11 mouse cellular contexts compared by ENCODE assay signal in genomic region chr2:28496671-28497070, GRCm38 (mm10). TPM values are rescaled to one million over a fixed set of nuclear protein-coding genes. Genes with fewer than 3 reads are reported as not detected.
A peak's percentile ranks its signal among the peaks of the same experiment; 100 is the strongest.
DNase-seq lines count a peak whose midpoint lies in the region; ATAC-seq and TF ChIP-seq lines count a peak whose summit lies in the region.
"Had no signal": no experiment of that assay in that cellular context is flagged by ENCODE, and none has a peak within 500 bp of the region (broad histone marks: within the 10 kb centered on the region; RNA-seq: fewer than 3 reads in every experiment).

Gene Gbgt1 (plus strand): TSS chr2:28496891.

- H3K4me3 ChIP-seq in embryonic facial prominence, embryonic 14.5 days (ENCODE audit: low read depth, low read length) = no peak within 1 kb of the TSS
- H3K4me3 ChIP-seq in embryonic facial prominence, embryonic 10.5 days = no peak within 1 kb of the TSS
- no peak within 1 kb of the TSS for H3K4me3 ChIP-seq in lung, embryonic 14.5 days (ENCODE audit: low read depth, low read length)
- H3K4me3 ChIP-seq in intestine, embryonic 16.5 days (ENCODE audit: low read length) = peak within 1 kb of the TSS; percentile 1; the same call in 1 of the 2 replicates
- H3K4me3 ChIP-seq in small intestine, adult 2 months (ENCODE audit: low read depth, low read length) = peak within 1 kb of the TSS; percentile 54
- H3K4me3 ChIP-seq in forebrain, embryonic 10.5 days = no peak within 1 kb of the TSS
- H3K4me3 ChIP-seq: heart, adult 2 months; hindbrain, embryonic 15.5 days had no signal

- DNase-seq in embryonic facial prominence, embryonic 14.5 days (ENCODE audit: low spot score) = no peak
- DNase-seq in embryonic facial prominence, embryonic 10.5 days (ENCODE audit: low spot score) = no peak
- DNase-seq in lung, embryonic 14.5 days = peak; percentile 22
- no peak for DNase-seq in lung, postnatal 36 days
- no peak for DNase-seq in spleen, adult 18-20 months
- no peak for DNase-seq in forebrain, embryonic 10.5 days (ENCODE audit: extremely low spot score, low spot score)
- DNase-seq: heart, adult 2 months had no signal

- H3K9me3 ChIP-seq in embryonic facial prominence, embryonic 14.5 days (ENCODE audit: control insufficient read depth, low read length) = no peaks in the 10 kb centered on the region
- 0 out of 2 replicates have a peak, but pooled peaks cover 3% of the 10 kb centered on the region for H3K9me3 ChIP-seq in embryonic facial prominence, embryonic 10.5 days
- no peaks in the 10 kb centered on the region for H3K9me3 ChIP-seq in lung, embryonic 14.5 days (ENCODE audit: low read depth, low read length)
- no peaks in the 10 kb centered on the region for H3K9me3 ChIP-seq in intestine, embryonic 16.5 days (ENCODE audit: control insufficient read depth, low read length)
- 0 out of 2 replicates have a peak, but pooled peaks cover 3% of the 10 kb centered on the region for H3K9me3 ChIP-seq in forebrain, embryonic 10.5 days
- H3K9me3 ChIP-seq: hindbrain, embryonic 15.5 days had no signal

- no peak within 1 kb of the TSS for H3K4me2 ChIP-seq in embryonic facial prominence, embryonic 14.5 days (ENCODE audit: low read depth, low read length)
- peak within 1 kb of the TSS; percentile 24; the same call in 1 of the 2 replicates for H3K4me2 ChIP-seq in lung, embryonic 14.5 days
- peak within 1 kb of the TSS; percentile 19; the same call in 1 of the 2 replicates for H3K4me2 ChIP-seq in intestine, embryonic 16.5 days (ENCODE audit: low read depth, low read length)
- H3K4me2 ChIP-seq: hindbrain, embryonic 15.5 days had no signal

- 47% methylated on average over 5 of the region's 5 CpGs for WGBS in embryonic facial prominence, embryonic 14.5 days
- 85% methylated on average over 5 of the region's 5 CpGs for WGBS in embryonic facial prominence, embryonic 10.5 days
- 74% methylated on average over 5 of the region's 5 CpGs for WGBS in lung, embryonic 14.5 days
- 60% methylated on average over 5 of the region's 5 CpGs for WGBS in intestine, embryonic 16.5 days
- 6% methylated on average over 5 of the region's 5 CpGs for WGBS in small intestine, adult 2 months
- WGBS in forebrain, embryonic 10.5 days = 83% methylated on average over 5 of the region's 5 CpGs

- H3K9ac ChIP-seq in embryonic facial prominence, embryonic 14.5 days (ENCODE audit: low read depth, low read length) = no peak within 1 kb of the TSS
- H3K9ac ChIP-seq in lung, embryonic 14.5 days = no peak within 1 kb of the TSS
- peak within 1 kb of the TSS; percentile 12; the same call in 1 of the 2 replicates for H3K9ac ChIP-seq in intestine, embryonic 16.5 days (ENCODE audit: low read depth, low read length)
- H3K9ac ChIP-seq: hindbrain, embryonic 15.5 days had no signal

- H3K36me3 ChIP-seq in embryonic facial prominence, embryonic 14.5 days (ENCODE audit: control insufficient read depth, insufficient read depth, low read length) = no peaks in the 10 kb centered on the region
- H3K36me3 ChIP-seq in embryonic facial prominence, embryonic 10.5 days (replicated peaks) = no peaks in the 10 kb centered on the region
- H3K36me3 ChIP-seq in lung, embryonic 14.5 days (ENCODE audit: insufficient read depth) = no peaks in the 10 kb centered on the region
- no peaks in the 10 kb centered on the region for H3K36me3 ChIP-seq in intestine, embryonic 16.5 days (ENCODE audit: control insufficient read depth, insufficient read depth, low read length)
- H3K36me3 ChIP-seq in small intestine, adult 2 months (ENCODE audit: control insufficient read depth, insufficient read depth, low read length) = no peaks in the 10 kb centered on the region
- no peaks in the 10 kb centered on the region for H3K36me3 ChIP-seq in forebrain, embryonic 10.5 days (replicated peaks)
- H3K36me3 ChIP-seq: hindbrain, embryonic 15.5 days had no signal

- no peak for ATAC-seq in embryonic facial prominence, embryonic 14.5 days (ENCODE audit: low read depth)
- no peak for ATAC-seq in lung, embryonic 14.5 days (ENCODE audit: insufficient read depth)
- ATAC-seq in intestine, embryonic 16.5 days = peak; percentile 50
- ATAC-seq: forebrain, embryonic 14.5 days had no signal

- no peak for TF ChIP-seq CTCF in lung, embryonic 14.5 days (IDR thresholded peaks at IDR 0.05; ENCODE audit: low read depth)
- TF ChIP-seq CTCF in small intestine, adult 2 months (IDR thresholded peaks at IDR 0.05; ENCODE audit: extremely low read depth, insufficient read length, insufficient replicate concordance, low read depth, low read length) = no peak

- H3K4me1 ChIP-seq in embryonic facial prominence, embryonic 14.5 days (ENCODE audit: control insufficient read depth, insufficient read depth, low read length) = no peaks in the 10 kb centered on the region
- peaks cover 10% of the 10 kb centered on the region for H3K4me1 ChIP-seq in embryonic facial prominence, embryonic 10.5 days
- H3K4me1 ChIP-seq in lung, embryonic 14.5 days (ENCODE audit: insufficient read depth) = 0 out of 2 replicates have a peak, but pooled peaks cover 9% of the 10 kb centered on the region
- peaks cover 13% of the 10 kb centered on the region for H3K4me1 ChIP-seq in intestine, embryonic 16.5 days (ENCODE audit: control insufficient read depth, insufficient read depth, low read length)
- H3K4me1 ChIP-seq in small intestine, adult 2 months (ENCODE audit: control insufficient read depth, insufficient read depth, insufficient read length, low read length) = peaks cover 13% of the 10 kb centered on the region
- no peaks in the 10 kb centered on the region for H3K4me1 ChIP-seq in forebrain, embryonic 10.5 days
- H3K4me1 ChIP-seq: hindbrain, embryonic 15.5 days had no signal

- TF ChIP-seq POLR2A in small intestine, adult 2 months (IDR thresholded peaks at IDR 0.05; ENCODE audit: low read depth, low read length) = 0 out of 2 replicates have a peak, but pooled peaks have one; percentile 31

- peak within 1 kb of the TSS; percentile 61 for H3K27ac ChIP-seq in embryonic facial prominence, embryonic 14.5 days (replicated peaks; ENCODE audit: low read depth, low read length)
- no peak within 1 kb of the TSS for H3K27ac ChIP-seq in embryonic facial prominence, embryonic 10.5 days (replicated peaks)
- H3K27ac ChIP-seq in lung, embryonic 14.5 days (ENCODE audit: low read depth) = peak within 1 kb of the TSS; percentile 66; the same call in 1 of the 2 replicates
- H3K27ac ChIP-seq in intestine, embryonic 16.5 days (ENCODE audit: low read length) = peak within 1 kb of the TSS; percentile 30
- H3K27ac ChIP-seq in small intestine, adult 2 months (ENCODE audit: insufficient read depth, low read depth, low read length) = peak within 1 kb of the TSS; percentile 47
- no peak within 1 kb of the TSS for H3K27ac ChIP-seq in forebrain, embryonic 10.5 days
- H3K27ac ChIP-seq: heart, adult 2 months; hindbrain, embryonic 15.5 days had no signal

- H3K27me3 ChIP-seq in embryonic facial prominence, embryonic 14.5 days (replicated peaks; ENCODE audit: control insufficient read depth, insufficient read depth, low read length) = no peaks in the 10 kb centered on the region
- no peaks in the 10 kb centered on the region for H3K27me3 ChIP-seq in embryonic facial prominence, embryonic 10.5 days (replicated peaks; ENCODE audit: low read depth, poor library complexity, severe bottlenecking)
- no peaks in the 10 kb centered on the region for H3K27me3 ChIP-seq in lung, embryonic 14.5 days (ENCODE audit: insufficient read depth, low read length)
- H3K27me3 ChIP-seq in intestine, embryonic 16.5 days (replicated peaks; ENCODE audit: control insufficient read depth, insufficient read depth, low read length) = no peaks in the 10 kb centered on the region
- H3K27me3 ChIP-seq in small intestine, adult 2 months (ENCODE audit: control insufficient read depth, insufficient read depth, low read length) = no peaks in the 10 kb centered on the region
- no peaks in the 10 kb centered on the region for H3K27me3 ChIP-seq in forebrain, embryonic 10.5 days (ENCODE audit: poor library complexity, severe bottlenecking)
- H3K27me3 ChIP-seq: hindbrain, embryonic 15.5 days had no signal

RNA-seq across cellular contexts. Expression of gene Gbgt1, which starts in this region (rescaled TPM):
- 1.3 and 1.7 TPM in 2 replicates for polyA plus RNA-seq in embryonic facial prominence, embryonic 14.5 days (2014; fragmentation: Nextera tagmentation; extraction: Ambion mirVana)
- 0.22 TPM in 1 of 2 replicates, not detected in the other for polyA plus RNA-seq in embryonic facial prominence, embryonic 10.5 days (2016; fragmentation: Nextera tagmentation; extraction: Ambion mirVana)
- 0.41 and 0.76 TPM in 2 replicates for polyA plus RNA-seq in lung, embryonic 14.5 days (2014; fragmentation: Nextera tagmentation; extraction: Ambion mirVana)
- polyA plus RNA-seq in intestine, embryonic 16.5 days (2015; fragmentation: Nextera tagmentation; extraction: Ambion mirVana) = 4.4 and 4.6 TPM in 2 replicates
- polyA plus RNA-seq in small intestine, adult 2 months (2012; rRNA removed) = 4.7 and 4.8 TPM in 2 replicates
- not detected in 2 replicates for polyA plus RNA-seq in forebrain, embryonic 10.5 days (2016; fragmentation: Nextera tagmentation; extraction: Ambion mirVana)

Comparison
In these comparisons a context has a peak if more than half of its experiments do, and no peak if none do; other contexts are left out.
1. H3K27ac ChIP-seq: peak in embryonic facial prominence, embryonic 14.5 days (single experiment), intestine, embryonic 16.5 days (single experiment) and small intestine, adult 2 months (single experiment); none in embryonic facial prominence, embryonic 10.5 days (single experiment) and forebrain, embryonic 10.5 days (single experiment).
2. Peak in DNase-seq, H3K27ac ChIP-seq and H3K4me2 ChIP-seq in lung, embryonic 14.5 days; RNA of the gene not detected or under 1 TPM.
3. H3K4me3 ChIP-seq: peak in intestine, embryonic 16.5 days (single experiment) and small intestine, adult 2 months (single experiment); none in embryonic facial prominence, embryonic 14.5 days (single experiment), embryonic facial prominence, embryonic 10.5 days (single experiment), lung, embryonic 14.5 days (single experiment) and forebrain, embryonic 10.5 days (single experiment).